8 mouse cellular contexts compared by ENCODE assay signal in the genomic region with DNA sequence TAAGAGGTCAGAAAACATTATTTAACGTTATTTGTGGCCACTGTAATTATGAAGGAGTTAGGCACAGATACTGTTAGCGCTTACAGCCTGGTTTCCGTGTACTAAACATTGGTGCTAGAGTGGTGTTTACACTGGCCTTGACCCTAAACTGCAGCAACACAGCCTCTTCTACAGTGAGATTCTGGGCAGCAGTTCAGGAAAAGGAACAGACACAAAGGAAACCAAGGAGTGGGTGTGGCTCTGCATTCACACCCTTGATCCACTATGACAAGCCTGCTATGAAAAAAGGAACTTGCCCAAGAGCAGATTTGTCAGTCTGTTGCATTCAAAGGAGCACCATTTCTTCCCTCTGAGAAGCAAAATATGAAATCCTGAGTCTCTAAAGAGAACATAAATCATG.
DNase-seq lines count a peak whose midpoint lies in the region; ATAC-seq and TF ChIP-seq lines count a peak whose summit lies in the region.
"Had no signal": no experiment of that assay in that cellular context is flagged by ENCODE, and none has a peak within 500 bp of the region (broad histone marks: within the 10 kb centered on the region; RNA-seq: fewer than 3 reads in every experiment).

No protein-coding gene starts in this region.

- TF ChIP-seq POLR2A in lung, adult 2 months (IDR thresholded peaks at IDR 0.05; ENCODE audit: borderline replicate concordance, extremely low read depth, low read depth, low read length): no peak

- WGBS in lung, adult 2 months: 10% methylated on average over 3 of the region's 3 CpGs
- WGBS in hindbrain, embryonic 14.5 days: 40% methylated on average over 3 of the region's 3 CpGs

- intact Hi-C loops in left cerebral cortex, adult 2 months (cut with DNase I): no loop called here
- intact Hi-C loops in left cerebral cortex, postnatal 36 days (cut with DNase I): no loop called here

- H3K4me3 ChIP-seq in lung, adult 2 months (replicated peaks; ENCODE audit: extremely low read depth, low read depth, low read length): no peak overlapping the region
- H3K4me3 ChIP-seq in hindbrain, embryonic 14.5 days (replicated peaks; ENCODE audit: low read length): no peak overlapping the region
- no peak overlapping the region for H3K4me3 ChIP-seq in left cerebral cortex, adult 2 months

- peak; percentile 61; the same call in 1 of the 2 replicates for ATAC-seq in hindbrain, embryonic 14.5 days (ENCODE audit: low FRiP score)
- ATAC-seq in monocyte, adult 5-6 weeks (replicated peaks; ENCODE audit: insufficient number of reproducible peaks, low FRiP score, low TSS enrichment, poor library complexity, severe bottlenecking): peak; percentile 88

- no peak overlapping the region for H3K9ac ChIP-seq in hindbrain, embryonic 14.5 days

- H3K36me3 ChIP-seq in hindbrain, embryonic 14.5 days (replicated peaks; ENCODE audit: control insufficient read depth, insufficient read depth): no peaks in the 10 kb centered on the region

- H3K27ac ChIP-seq in hindbrain, embryonic 14.5 days: no peak overlapping the region
- H3K27ac ChIP-seq in left cerebral cortex, adult 2 months: no peak overlapping the region

- TF ChIP-seq CTCF in lung, adult 2 months (IDR thresholded peaks at IDR 0.05; ENCODE audit: insufficient read depth, low read length): no peak
- no peak for TF ChIP-seq CTCF in left cerebral cortex, adult 2 months (IDR thresholded peaks at IDR 0.05)

- peak; percentile 10 to 55 for DNase-seq in lung, adult 18-20 months
- DNase-seq in lung, adult 2 months: no peak
- DNase-seq in c-Kit-positive CD71-negative TER-119-negative erythroid progenitor cells, embryonic 14.5 days (ENCODE audit: low read depth): peak; percentile 12
- DNase-seq in hindbrain, embryonic 14.5 days (ENCODE audit: low spot score): no peak
- no peak for DNase-seq in left cerebral cortex, adult 2 months (ENCODE audit: extremely low spot score in 1 of 2, low spot score in 2 of 2)
- no peak for DNase-seq in left cerebral cortex, postnatal 36 days (ENCODE audit: low spot score in 2 of 2)
- DNase-seq: thymus, postnatal 25 days had no signal

- no peak overlapping the region for H3K4me2 ChIP-seq in hindbrain, embryonic 14.5 days (replicated peaks)

- H3K9me3 ChIP-seq in hindbrain, embryonic 14.5 days (ENCODE audit: control insufficient read depth, low read length): 0 out of 2 replicates have a peak, but pooled peaks cover 4% of the 10 kb centered on the region

- H3K4me1 ChIP-seq in lung, adult 2 months (ENCODE audit: control insufficient read depth, insufficient read depth, low read length): no peaks in the 10 kb centered on the region
- peaks cover 7% of the 10 kb centered on the region for H3K4me1 ChIP-seq in hindbrain, embryonic 14.5 days (replicated peaks; ENCODE audit: control insufficient read depth, insufficient read depth, low read length)

- no peaks in the 10 kb centered on the region for H3K27me3 ChIP-seq in hindbrain, embryonic 14.5 days (ENCODE audit: control insufficient read depth, insufficient read depth, low read length)

Comparison
In these comparisons a context has a peak if more than half of its experiments do, and no peak if none do; other contexts are left out.
1. DNase-seq: peak in lung, adult 18-20 months (2 of 2) and c-Kit-positive CD71-negative TER-119-negative erythroid progenitor cells, embryonic 14.5 days (single experiment); none in lung, adult 2 months (single experiment), hindbrain, embryonic 14.5 days (single experiment), left cerebral cortex, adult 2 months (0 of 2) and left cerebral cortex, postnatal 36 days (0 of 2).